20 mouse cellular contexts compared by ENCODE assay signal in genomic region chr5:29772038-29772437, GRCm38 (mm10). TPM values are rescaled to one million over a fixed set of nuclear protein-coding genes. Genes with fewer than 3 reads are reported as not detected.
DNase-seq lines count a peak whose midpoint lies in the region; ATAC-seq and TF ChIP-seq lines count a peak whose summit lies in the region.
"Had no signal": no experiment of that assay in that cellular context is flagged by ENCODE, and none has a peak within 500 bp of the region (broad histone marks: within the 10 kb centered on the region; RNA-seq: fewer than 3 reads in every experiment).

No protein-coding gene starts in this region.

- peaks cover 3% of the 10 kb centered on the region for H3K36me3 ChIP-seq in heart, embryonic 11.5 days (ENCODE audit: control insufficient read depth, insufficient read depth, low read length)
- peaks cover 37% of the 10 kb centered on the region for H3K36me3 ChIP-seq in heart, adult 2 months (ENCODE audit: control insufficient read depth, insufficient read depth, low read length)
- peaks cover 33% of the 10 kb centered on the region for H3K36me3 ChIP-seq in forebrain, embryonic 15.5 days

- H3K27ac ChIP-seq in heart, embryonic 11.5 days (ENCODE audit: low read depth, low read length), result peak overlapping the region; percentile 46; the same call in 1 of the 2 replicates
- H3K27ac ChIP-seq in heart, adult 2 months, result no peak overlapping the region
- peak overlapping the region; percentile 82 for H3K27ac ChIP-seq in layer of hippocampus, adult 2 months
- H3K27ac ChIP-seq in forebrain, embryonic 15.5 days (replicated peaks), result no peak overlapping the region; the same call in 1 of the 2 replicates
- H3K27ac ChIP-seq: hindbrain, embryonic 10.5 days; left cerebral cortex, adult 2 months; limb, embryonic 15.5 days; midbrain, embryonic 15.5 days had no signal

- no peak overlapping the region for H3K4me3 ChIP-seq in heart, embryonic 11.5 days (ENCODE audit: low read depth, low read length)
- H3K4me3 ChIP-seq in heart, adult 2 months, result no peak overlapping the region
- no peak overlapping the region for H3K4me3 ChIP-seq in layer of hippocampus, adult 2 months
- no peak overlapping the region for H3K4me3 ChIP-seq in forebrain, embryonic 15.5 days
- H3K4me3 ChIP-seq: erythroblast, embryonic 14.5 days; hindbrain, embryonic 10.5 days; left cerebral cortex, adult 2 months; limb, embryonic 15.5 days; midbrain, embryonic 15.5 days had no signal

- no peak for ATAC-seq in heart, embryonic 11.5 days (replicated peaks; ENCODE audit: insufficient number of reproducible peaks, low FRiP score, low TSS enrichment)
- no peak for ATAC-seq in forebrain, embryonic 15.5 days (replicated peaks)
- ATAC-seq: CD4-positive, CD25-positive, alpha-beta regulatory T cell, adult 4 months; midbrain, embryonic 15.5 days had no signal

- no peak for DNase-seq in heart, adult 2 months
- DNase-seq in layer of hippocampus, adult 2 months (ENCODE audit: low spot score in 2 of 2), result no peak
- DNase-seq in layer of hippocampus, adult 9-10 months (ENCODE audit: low spot score), result no peak
- DNase-seq in brain, adult 2 months (ENCODE audit: low read depth, low spot score), result peak; percentile 36
- no peak for DNase-seq in lung, adult 18-20 months
- DNase-seq: gastrocnemius, postnatal 10 days; kidney, adult 9 months; thymus, postnatal 36 days had no signal

- H3K9ac ChIP-seq in heart, embryonic 11.5 days (ENCODE audit: low read depth, low read length), result no peak overlapping the region
- no peak overlapping the region for H3K9ac ChIP-seq in heart, adult 2 months (ENCODE audit: low read depth, low read length)
- no peak overlapping the region for H3K9ac ChIP-seq in forebrain, embryonic 15.5 days (replicated peaks)
- H3K9ac ChIP-seq: forebrain, postnatal 0 days; limb, embryonic 15.5 days; lung, embryonic 14.5 days; midbrain, embryonic 15.5 days had no signal

- intact Hi-C loops in heart, adult 2 months (cut with DNase I), result no loop called here

- TF ChIP-seq POLR2A in heart, adult 2 months (IDR thresholded peaks at IDR 0.05; ENCODE audit: insufficient read depth, low read depth, low read length), result no peak

- H3K79me2 ChIP-seq in heart, adult 2 months (replicated peaks; ENCODE audit: control insufficient read depth, insufficient read depth, low read length), result peaks cover 5% of the 10 kb centered on the region; the same call in 1 of the 2 replicates

- WGBS in heart, embryonic 11.5 days (ENCODE audit: insufficient replicate concordance), result 54% methylated on average over 2 of the region's 2 CpGs
- 26% methylated on average over 2 of the region's 2 CpGs for WGBS in heart, adult 2 months
- WGBS in forebrain, embryonic 15.5 days, result 93% methylated on average over 2 of the region's 2 CpGs

- H3K27me3 ChIP-seq in heart, embryonic 11.5 days (ENCODE audit: control insufficient read depth, insufficient read depth, low read length), result no peaks in the 10 kb centered on the region
- no peaks in the 10 kb centered on the region for H3K27me3 ChIP-seq in heart, adult 2 months (ENCODE audit: control insufficient read depth, insufficient read depth, low read length)
- no peaks in the 10 kb centered on the region for H3K27me3 ChIP-seq in forebrain, embryonic 15.5 days
- H3K27me3 ChIP-seq: limb, embryonic 15.5 days; midbrain, embryonic 15.5 days had no signal

- H3K9me3 ChIP-seq in heart, embryonic 11.5 days (replicated peaks; ENCODE audit: control insufficient read depth, low read length), result no peaks in the 10 kb centered on the region
- H3K9me3 ChIP-seq in forebrain, embryonic 15.5 days, result no peaks in the 10 kb centered on the region
- H3K9me3 ChIP-seq: hindbrain, embryonic 10.5 days; limb, embryonic 15.5 days; midbrain, embryonic 15.5 days had no signal

- no peak overlapping the region for H3K4me2 ChIP-seq in heart, embryonic 11.5 days
- no peak overlapping the region for H3K4me2 ChIP-seq in forebrain, embryonic 15.5 days (replicated peaks)
- H3K4me2 ChIP-seq: limb, embryonic 15.5 days; lung, embryonic 14.5 days; midbrain, embryonic 15.5 days had no signal

- TF ChIP-seq CTCF in heart, adult 2 months (IDR thresholded peaks at IDR 0.05), result no peak
- no peak for TF ChIP-seq CTCF in layer of hippocampus, adult 2 months (conservative IDR thresholded peaks at IDR 0.05)

- TF ChIP-seq EP300 in heart, adult 2 months (IDR thresholded peaks at IDR 0.05; ENCODE audit: insufficient read depth, low read depth, low read length), result no peak

- peaks cover 20% of the 10 kb centered on the region for H3K4me1 ChIP-seq in heart, embryonic 11.5 days (ENCODE audit: control insufficient read depth, insufficient read depth, low read length)
- H3K4me1 ChIP-seq in heart, adult 2 months (ENCODE audit: control insufficient read depth, insufficient read depth, low read length), result peaks cover 14% of the 10 kb centered on the region
- peaks cover 10% of the 10 kb centered on the region for H3K4me1 ChIP-seq in forebrain, embryonic 15.5 days
- H3K4me1 ChIP-seq: hindbrain, embryonic 10.5 days; limb, embryonic 15.5 days; midbrain, embryonic 15.5 days had no signal

RNA-seq across cellular contexts. Expression of gene Gm5129, which starts 36.3 kb away (rescaled TPM):
- polyA plus RNA-seq in heart, embryonic 11.5 days (2014; fragmentation: Nextera tagmentation; extraction: Ambion mirVana), result not detected in 2 replicates
- not detected for total RNA-seq in heart, adult 2 months (2021)
- polyA plus RNA-seq in heart, adult 2 months (2012; rRNA removed), result not detected in 2 replicates
- not detected for total RNA-seq in layer of hippocampus, adult 2 months (2021)
- polyA plus RNA-seq in forebrain, embryonic 15.5 days (2015; fragmentation: Nextera tagmentation; extraction: Ambion mirVana), result not detected in 2 replicates
- total RNA-seq: forebrain, postnatal 0 days; gastrocnemius, postnatal 10 days; layer of hippocampus, adult 18-20 months had no signal
- polyA plus RNA-seq: erythroblast, embryonic 14.5 days; forebrain, postnatal 0 days; hindbrain, embryonic 10.5 days; limb, embryonic 15.5 days; lung, embryonic 14.5 days; midbrain, embryonic 15.5 days; neural tube, embryonic 11.5 days had no signal

RNA-seq across cellular contexts. Expression of gene Dnajb6, which starts 36.5 kb away (rescaled TPM):
- polyA plus RNA-seq in heart, embryonic 11.5 days (2014; fragmentation: Nextera tagmentation; extraction: Ambion mirVana), result 110 and 115 TPM in 2 replicates
- total RNA-seq in heart, adult 2 months (2021), result 10 to 100 TPM; 71.0 to 78.4 TPM
- polyA plus RNA-seq in heart, adult 2 months (2012; rRNA removed), result 34.0 and 39.3 TPM in 2 replicates
- total RNA-seq in layer of hippocampus, adult 2 months (2021), result 100 to 1,000 TPM; 173 to 175 TPM
- polyA plus RNA-seq in forebrain, embryonic 15.5 days (2015; fragmentation: Nextera tagmentation; extraction: Ambion mirVana), result 323 and 340 TPM in 2 replicates

Comparison
In these comparisons a context has a peak if more than half of its experiments do, and no peak if none do; other contexts are left out.
1. H3K27ac ChIP-seq: peak in heart, embryonic 11.5 days (single experiment) and layer of hippocampus, adult 2 months (single experiment); none in heart, adult 2 months (single experiment) and forebrain, embryonic 15.5 days (single experiment).